Mouse (Mus musculus): ENCODE measurements around the gene Nfia. TPM values are rescaled to one million over a fixed set of nuclear protein-coding genes. Genes with fewer than 3 reads are reported as not detected.

The Nfia gene
- polyA plus RNA-seq, 1 experiment from 2014 or later, result 51.0 TPM

GRCm38 (mm10) chr4:97820474-97821259, 48.1 kb downstream of the Nfia start:
- Histone ChIP-seq H3K9ac (no peak overlapping the region), H3K36me3 (no peaks in the 10 kb centered on the region), H3K4me2 (replicated peaks) (no peak overlapping the region), H3K4me3 (no peak overlapping the region), H3K27ac (no peak overlapping the region), H3K9me3 (no peaks in the 10 kb centered on the region), H3K4me1 (peaks cover 38% of the 10 kb centered on the region), H3K27me3 (no peaks in the 10 kb centered on the region)
- WGBS, result 76% methylated on average over 4 of the region's 4 CpGs
- no peak for ATAC-seq (ENCODE audit: insufficient number of reproducible peaks, insufficient read depth, low FRiP score, low TSS enrichment)

- no peaks in the 10 kb centered on the region for H3K27me3 ChIP-seq
- peaks cover 46% of the 10 kb centered on the region for H3K4me1 ChIP-seq
- no peak for ATAC-seq (ENCODE audit: insufficient number of reproducible peaks, insufficient read depth, low FRiP score, low TSS enrichment)
- no peaks in the 10 kb centered on the region for H3K36me3 ChIP-seq
- WGBS, result 83% methylated on average over 4 of the region's 4 CpGs
- H3K4me3 ChIP-seq, result no peak overlapping the region
- H3K4me2 ChIP-seq (replicated peaks), result no peak overlapping the region
- H3K9me3 ChIP-seq, result no peaks in the 10 kb centered on the region
- no peak overlapping the region for H3K27ac ChIP-seq
- H3K9ac ChIP-seq, result no peak overlapping the region
Measured at GRCm38 (mm10) chr4:97821556-97822251, 49.2 kb downstream of the Nfia start.

DNA sequence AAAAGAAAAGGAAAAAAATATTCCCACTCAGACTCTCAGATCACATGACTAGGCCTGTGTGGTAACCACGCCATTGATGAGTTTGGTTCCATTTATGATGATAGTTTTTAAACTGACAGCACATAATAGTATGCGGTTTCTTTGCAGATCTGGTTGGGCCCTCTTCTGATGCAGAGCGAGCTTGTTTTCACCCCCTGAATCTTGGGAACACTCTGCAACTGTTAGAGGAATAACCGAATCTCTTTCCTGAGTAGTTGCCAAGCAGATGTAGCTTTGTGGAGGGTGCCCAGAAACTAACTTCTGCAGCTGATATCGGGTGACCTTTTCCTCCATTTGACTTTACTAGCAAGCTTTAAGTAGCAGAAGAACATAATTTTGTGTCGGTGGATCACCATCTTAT, 51.0 kb downstream of the Nfia start:
- WGBS, result 86% methylated on average over 6 of the region's 6 CpGs

GRCm38 (mm10) chr4:97824451-97824850, 51.9 kb downstream of the Nfia start:
- H3K9ac ChIP-seq, result no peak overlapping the region
- WGBS, result 68% methylated on average over 4 of the region's 4 CpGs
- no peaks in the 10 kb centered on the region for H3K9me3 ChIP-seq
- no peak overlapping the region for H3K27ac ChIP-seq
- ATAC-seq (ENCODE audit: insufficient number of reproducible peaks, insufficient read depth, low FRiP score, low TSS enrichment), result no peak
- H3K4me1 ChIP-seq, result peaks cover 47% of the 10 kb centered on the region
- H3K4me3 ChIP-seq, result no peak overlapping the region
- no peak overlapping the region for H3K4me2 ChIP-seq (replicated peaks)
- H3K27me3 ChIP-seq, result no peaks in the 10 kb centered on the region
- H3K36me3 ChIP-seq, result no peaks in the 10 kb centered on the region

More for the DNA sequence above, 51.0 kb downstream of the Nfia start:
- Histone ChIP-seq H3K36me3 (no peaks in the 10 kb centered on the region), H3K4me1 (peaks cover 52% of the 10 kb centered on the region), H3K4me3 (no peak overlapping the region), H3K4me2 (replicated peaks) (no peak overlapping the region), H3K27me3 (no peaks in the 10 kb centered on the region), H3K9ac (no peak overlapping the region), H3K27ac (no peak overlapping the region), H3K9me3 (no peaks in the 10 kb centered on the region)
- ATAC-seq (ENCODE audit: insufficient number of reproducible peaks, insufficient read depth, low FRiP score, low TSS enrichment), result no peak

DNA sequence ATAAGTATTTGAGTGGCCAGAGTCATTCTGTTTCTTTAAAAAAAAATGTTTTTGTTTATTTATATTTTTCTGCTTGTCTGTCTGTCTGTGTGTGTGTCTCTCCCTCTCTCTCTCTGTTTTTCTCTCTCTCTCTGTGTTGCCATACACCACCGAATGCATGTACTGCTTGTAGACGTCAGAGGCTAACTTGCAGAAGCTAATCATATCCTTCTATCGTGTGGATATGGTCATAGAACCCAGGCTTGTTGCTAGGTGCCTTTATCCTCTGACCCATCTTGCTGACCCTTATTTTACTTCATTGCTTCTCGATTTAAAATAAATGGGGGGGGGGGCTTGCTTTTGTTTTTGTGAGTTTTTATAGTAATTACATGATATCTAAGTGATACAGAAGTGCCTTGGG, 52.9 kb downstream of the Nfia start:
- H3K4me1 ChIP-seq, result peaks cover 48% of the 10 kb centered on the region
- no peaks in the 10 kb centered on the region for H3K27me3 ChIP-seq
- no peaks in the 10 kb centered on the region for H3K9me3 ChIP-seq
- no peak overlapping the region for H3K4me3 ChIP-seq
- no peak overlapping the region for H3K4me2 ChIP-seq (replicated peaks)
- no peak overlapping the region for H3K9ac ChIP-seq
- H3K36me3 ChIP-seq, result no peaks in the 10 kb centered on the region
- ATAC-seq (ENCODE audit: insufficient number of reproducible peaks, insufficient read depth, low FRiP score, low TSS enrichment), result no peak
- H3K27ac ChIP-seq, result no peak overlapping the region
- WGBS, result 70% methylated on average over 4 of the region's 4 CpGs

DNA sequence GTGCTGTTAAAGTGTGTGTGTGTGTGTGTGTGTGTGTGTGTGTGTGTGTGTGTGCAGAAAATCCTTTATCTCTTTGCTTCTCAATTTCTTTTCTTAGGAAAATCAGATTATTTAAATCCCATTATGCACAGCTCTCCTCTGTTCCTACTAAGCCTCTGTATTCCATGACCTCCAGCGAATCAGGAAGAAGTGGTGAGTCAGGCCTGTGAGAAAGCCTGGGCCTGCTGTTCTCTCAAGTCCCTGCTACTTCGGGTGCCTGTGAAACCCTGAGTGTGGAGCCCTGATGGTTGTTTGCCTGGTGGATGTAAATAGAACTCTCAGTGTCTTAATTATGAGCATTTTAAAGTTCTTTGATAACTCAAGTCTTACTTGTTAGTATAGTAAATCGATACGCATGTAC, 53.3 kb downstream of the Nfia start:
- Histone ChIP-seq H3K36me3 (no peaks in the 10 kb centered on the region), H3K27me3 (no peaks in the 10 kb centered on the region), H3K4me2 (replicated peaks) (no peak overlapping the region), H3K9ac (no peak overlapping the region), H3K4me1 (peaks cover 48% of the 10 kb centered on the region), H3K27ac (0 out of 2 replicates have a peak overlapping the region, but pooled peaks have one; percentile 46), H3K9me3 (no peaks in the 10 kb centered on the region), H3K4me3 (no peak overlapping the region)
- ATAC-seq (ENCODE audit: insufficient number of reproducible peaks, insufficient read depth, low FRiP score, low TSS enrichment), result no peak
- 68% methylated on average over 4 of the region's 4 CpGs for WGBS

DNA sequence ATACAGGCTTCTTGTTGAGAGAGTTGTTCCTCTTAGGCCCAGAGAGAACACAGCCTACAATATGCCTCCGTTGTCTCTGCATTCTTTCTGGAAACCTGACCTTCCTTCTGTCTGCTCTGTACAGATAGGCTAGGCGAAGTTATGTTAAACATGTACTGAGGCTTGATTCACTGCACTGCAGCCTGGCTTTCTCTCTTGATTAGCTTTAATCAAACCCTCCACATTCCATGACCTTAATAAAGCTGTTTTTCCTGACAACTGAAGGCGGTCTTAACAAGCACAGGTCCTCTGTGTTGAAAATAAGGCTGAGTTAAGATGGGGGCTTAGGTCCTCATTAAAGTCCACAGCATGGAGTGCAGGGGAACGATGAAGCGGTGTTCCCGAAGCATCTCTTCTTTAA, 54.6 kb downstream of the Nfia start:
- Histone ChIP-seq H3K27ac (peak overlapping the region; percentile 63), H3K9me3 (no peaks in the 10 kb centered on the region), H3K4me3 (no peak overlapping the region), H3K9ac (no peak overlapping the region), H3K36me3 (no peaks in the 10 kb centered on the region), H3K4me1 (peaks cover 48% of the 10 kb centered on the region), H3K27me3 (no peaks in the 10 kb centered on the region), H3K4me2 (replicated peaks) (no peak overlapping the region)
- WGBS, result 43% methylated on average over 6 of the region's 6 CpGs
- ATAC-seq (ENCODE audit: insufficient number of reproducible peaks, insufficient read depth, low FRiP score, low TSS enrichment), result no peak

GRCm38 (mm10) chr4:97828579-97828978, 56.0 kb downstream of the Nfia start:
- 11% methylated on average over 1 of the region's 1 CpGs for WGBS
- H3K27ac ChIP-seq, result no peak overlapping the region
- no peaks in the 10 kb centered on the region for H3K27me3 ChIP-seq
- peaks cover 48% of the 10 kb centered on the region for H3K4me1 ChIP-seq
- no peak overlapping the region for H3K9ac ChIP-seq
- no peak overlapping the region for H3K4me3 ChIP-seq
- H3K36me3 ChIP-seq, result no peaks in the 10 kb centered on the region
- ATAC-seq (ENCODE audit: insufficient number of reproducible peaks, insufficient read depth, low FRiP score, low TSS enrichment), result no peak
- no peaks in the 10 kb centered on the region for H3K9me3 ChIP-seq
- H3K4me2 ChIP-seq (replicated peaks), result no peak overlapping the region

DNA sequence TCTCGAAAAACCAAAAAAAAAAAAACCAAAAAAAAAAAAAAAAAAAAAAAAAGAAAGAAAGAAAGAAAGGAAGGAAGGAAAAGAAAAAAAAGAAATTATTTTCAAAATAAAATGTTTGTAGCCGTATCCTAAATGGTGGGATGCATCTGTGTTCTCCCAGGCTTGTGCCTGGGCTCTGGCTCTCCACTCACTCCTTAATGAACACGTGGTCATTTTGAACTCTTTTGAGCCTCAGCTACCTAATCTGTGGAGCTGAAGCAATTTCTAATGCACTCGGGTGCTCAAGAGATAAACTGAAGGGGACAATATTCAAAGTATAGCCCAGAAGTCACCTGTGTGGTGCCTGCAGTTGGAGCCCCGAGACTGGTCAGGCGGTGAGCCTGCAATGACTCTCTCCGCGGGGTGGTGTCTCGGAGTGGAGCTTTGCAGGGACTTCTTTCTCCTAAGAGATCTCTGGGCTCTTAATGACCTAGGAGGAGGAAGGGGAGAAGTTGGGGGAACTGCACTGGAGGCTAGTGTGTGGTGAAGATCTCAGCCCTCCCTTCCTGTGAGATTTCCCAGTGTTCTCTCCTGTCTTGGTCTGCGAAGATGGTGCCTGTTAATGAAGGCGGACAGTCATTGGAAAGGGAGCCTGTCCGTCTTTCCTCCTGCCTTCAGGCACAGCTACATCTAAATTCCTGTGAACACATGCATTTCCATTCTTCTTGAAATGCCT, 57.0 kb downstream of the Nfia start:
- ATAC-seq (ENCODE audit: insufficient number of reproducible peaks, insufficient read depth, low FRiP score, low TSS enrichment), result no peak
- WGBS, result 83% methylated on average over 12 of the region's 12 CpGs
- peaks cover 47% of the 10 kb centered on the region for H3K4me1 ChIP-seq

GRCm38 (mm10) chr4:97830051-97830853, 57.7 kb downstream of the Nfia start:
- H3K4me1 ChIP-seq, result peaks cover 44% of the 10 kb centered on the region
- H3K27me3 ChIP-seq, result no peaks in the 10 kb centered on the region

More for the DNA sequence above, 57.0 kb downstream of the Nfia start:
- H3K27ac ChIP-seq, result no peak overlapping the region; the same call in 1 of the 2 replicates
- H3K27me3 ChIP-seq, result no peaks in the 10 kb centered on the region
- H3K4me2 ChIP-seq (replicated peaks), result no peak overlapping the region
- no peak overlapping the region for H3K4me3 ChIP-seq
- H3K9ac ChIP-seq, result no peak overlapping the region
- no peaks in the 10 kb centered on the region for H3K9me3 ChIP-seq
- no peaks in the 10 kb centered on the region for H3K36me3 ChIP-seq

DNA sequence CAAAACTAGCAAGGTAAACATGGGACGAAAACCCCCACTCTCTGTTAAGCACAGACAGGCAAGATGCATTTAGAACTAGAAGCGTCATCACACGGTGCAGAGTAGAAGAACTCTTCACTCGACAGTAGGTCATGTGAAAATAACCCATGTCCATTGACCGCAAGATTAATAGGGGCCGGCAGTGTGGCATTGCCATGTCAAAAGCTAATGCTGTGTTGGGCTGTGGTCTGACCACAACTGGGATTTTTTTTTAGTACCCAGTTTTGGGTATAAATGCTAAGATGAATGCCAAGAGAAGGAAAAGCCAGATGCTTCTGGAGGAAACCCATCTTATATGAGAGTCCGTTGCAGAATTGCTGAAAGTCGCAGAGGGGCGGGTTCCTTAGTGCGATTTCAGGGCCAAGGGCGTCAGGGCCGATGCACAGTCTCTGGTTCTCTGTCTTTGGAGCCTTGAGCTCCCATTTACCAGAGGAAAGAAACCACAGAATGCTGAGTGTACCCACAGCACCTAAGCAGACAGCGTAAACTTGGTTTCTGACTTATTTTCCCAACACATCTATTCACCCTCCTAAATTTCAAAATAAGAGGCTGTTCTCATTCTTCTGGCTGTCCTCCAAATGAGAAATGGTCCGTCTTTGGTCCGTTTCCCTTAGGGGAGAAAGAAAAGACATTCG, 58.5 kb downstream of the Nfia start:
- Histone ChIP-seq H3K36me3 (no peaks in the 10 kb centered on the region), H3K27ac (no peak overlapping the region), H3K4me3 (no peak overlapping the region), H3K9ac (no peak overlapping the region), H3K9me3 (no peaks in the 10 kb centered on the region), H3K4me1 (peaks cover 38% of the 10 kb centered on the region), H3K27me3 (no peaks in the 10 kb centered on the region), H3K4me2 (replicated peaks) (no peak overlapping the region)
- WGBS, result 89% methylated on average over 16 of the region's 16 CpGs
- ATAC-seq (ENCODE audit: insufficient number of reproducible peaks, insufficient read depth, low FRiP score, low TSS enrichment), result no peak

More at GRCm38 (mm10) chr4:97830051-97830853, 57.7 kb downstream of the Nfia start:
- no peak for ATAC-seq (ENCODE audit: insufficient number of reproducible peaks, insufficient read depth, low FRiP score, low TSS enrichment)
- no peak overlapping the region for H3K4me3 ChIP-seq
- no peaks in the 10 kb centered on the region for H3K36me3 ChIP-seq
- no peaks in the 10 kb centered on the region for H3K9me3 ChIP-seq
- WGBS, result 54% methylated on average over 6 of the region's 6 CpGs
- H3K4me2 ChIP-seq (replicated peaks), result no peak overlapping the region
- no peak overlapping the region for H3K9ac ChIP-seq
- no peak overlapping the region for H3K27ac ChIP-seq
